Mouse (Mus musculus) hindbrain, embryonic 12.5 days (tissue): Measurements from ENCODE around the gene Retreg2. TPM values are rescaled to one million over a fixed set of nuclear protein-coding genes. Genes with fewer than 3 reads are reported as not detected.

Source experiments
- polyA plus RNA-seq: library from polyadenylated mRNA; unstranded; fragments of >200 nt; fragmentation: Nextera tagmentation; extraction: Ambion mirVana; gene quantifications from 2 replicates; pipeline ENCODE4 v1.2.1, GENCODE M21; 2016

Gene Retreg2
- polyA plus RNA-seq, 1 experiment from 2014 or later = 83.1 TPM

Other genes starting within 250 kb of the Retreg2 start
- gene Cryba2, start 249.6 kb upstream of the Retreg2 start, polyA plus RNA-seq = 1.6 and 2.8 TPM in 2 replicates
- gene Cfap65, start 207.2 kb upstream of the Retreg2 start, polyA plus RNA-seq = 0.85 and 1.9 TPM in 2 replicates
- gene Ihh, start 191.1 kb upstream of the Retreg2 start, polyA plus RNA-seq = 0.14 and 0.83 TPM in 2 replicates
- 10.5 and 12.8 TPM in 2 replicates for gene Nhej1, start 17.6 kb upstream of the Retreg2 start, polyA plus RNA-seq
- gene Slc23a3, start 8.9 kb upstream of the Retreg2 start, polyA plus RNA-seq = 0.10 TPM in 1 of 2 replicates, not detected in the other
- gene Cnppd1, start 67 bp upstream of the Retreg2 start, polyA plus RNA-seq = 66.4 and 67.0 TPM in 2 replicates
- 37.6 and 38.8 TPM in 2 replicates for gene Zfand2b, start 25.9 kb downstream of the Retreg2 start, polyA plus RNA-seq
- 37.9 and 41.3 TPM in 2 replicates for gene Abcb6, start 37.6 kb downstream of the Retreg2 start, polyA plus RNA-seq
- gene Ankzf1, start 49.4 kb downstream of the Retreg2 start, polyA plus RNA-seq = 24.1 and 25.6 TPM in 2 replicates
- gene Atg9a, start 49.4 kb downstream of the Retreg2 start, polyA plus RNA-seq = 38.4 and 43.7 TPM in 2 replicates
- gene Glb1l, start 68.0 kb downstream of the Retreg2 start, polyA plus RNA-seq = 21.2 and 26.3 TPM in 2 replicates
- 125 and 130 TPM in 2 replicates for gene Stk16, start 68.1 kb downstream of the Retreg2 start, polyA plus RNA-seq
- 10.3 and 11.1 TPM in 2 replicates for gene Tuba4a, start 77.1 kb downstream of the Retreg2 start, polyA plus RNA-seq
- not detected in 2 replicates for gene A630095N17Rik, start 89.3 kb downstream of the Retreg2 start, polyA plus RNA-seq
- gene Dnajb2, start 93.6 kb downstream of the Retreg2 start, polyA plus RNA-seq = 54.6 and 55.2 TPM in 2 replicates
- 11.7 and 12.6 TPM in 2 replicates for gene Ptprn, start 121.7 kb downstream of the Retreg2 start, polyA plus RNA-seq
- 50.0 and 56.8 TPM in 2 replicates for gene Resp18, start 135.6 kb downstream of the Retreg2 start, polyA plus RNA-seq
- 173 and 175 TPM in 2 replicates for gene Dnpep, start 175.2 kb downstream of the Retreg2 start, polyA plus RNA-seq
- gene Des, start 217.6 kb downstream of the Retreg2 start, polyA plus RNA-seq = 2.3 and 10.5 TPM in 2 replicates
- gene Speg, start 232.5 kb downstream of the Retreg2 start, polyA plus RNA-seq = 19.1 and 19.7 TPM in 2 replicates